Mouse (Mus musculus): ENCODE measurements around the gene Gjd3. TPM values are rescaled to one million over a fixed set of nuclear protein-coding genes. Genes with fewer than 3 reads are reported as not detected.
A peak's percentile ranks its signal among the peaks of the same experiment; 100 is the strongest.

Gjd3 gene
- polyA plus RNA-seq, 1 experiment, result not detected

- no peaks in the 10 kb centered on the region for H3K9me3 ChIP-seq (replicated peaks; ENCODE audit: control insufficient read depth, insufficient read depth, low read length, poor library complexity, severe bottlenecking)
- H3K27ac ChIP-seq (ENCODE audit: insufficient read depth, low read length), result no peak overlapping the region
- no peaks in the 10 kb centered on the region for H3K4me1 ChIP-seq (ENCODE audit: control insufficient read depth, insufficient read depth, low read length)
- H3K9ac ChIP-seq (ENCODE audit: low read depth, poor library complexity, severe bottlenecking), result peak overlapping the region; percentile 91
- peak overlapping the region; percentile 89 for H3K4me3 ChIP-seq (ENCODE audit: low read depth, low read length)
- H3K36me3 ChIP-seq (ENCODE audit: control insufficient read depth, insufficient read depth, low read length, poor library complexity, severe bottlenecking), result peaks cover 44% of the 10 kb centered on the region
- TF ChIP-seq CTCF (IDR thresholded peaks at IDR 0.05; ENCODE audit: low read depth, low read length), result no peak
- no peak for TF ChIP-seq POLR2A (IDR thresholded peaks at IDR 0.05; ENCODE audit: insufficient read depth, low read length)
- no peak for TF ChIP-seq EP300 (IDR thresholded peaks at IDR 0.05; ENCODE audit: insufficient read depth, low read depth, low read length)
- H3K27me3 ChIP-seq (ENCODE audit: control insufficient read depth, insufficient read depth, low read length, poor library complexity, severe bottlenecking), result no peaks in the 10 kb centered on the region
Measured at GRCm38 (mm10) chr11:99023094-99023493, 40.3 kb upstream of the Gjd3 start.

GRCm38 (mm10) chr11:99022384-99022933, 39.6 kb upstream of the Gjd3 start:
- Histone ChIP-seq H3K36me3 (ENCODE audit: control insufficient read depth, insufficient read depth, low read length, poor library complexity, severe bottlenecking) (peaks cover 50% of the 10 kb centered on the region), H3K27ac (ENCODE audit: insufficient read depth, low read length) (no peak overlapping the region), H3K4me3 (ENCODE audit: low read depth, low read length) (peak overlapping the region; percentile 56)

GRCm38 (mm10) chr11:99019844-99020243, 37.0 kb upstream of the Gjd3 start:
- H3K4me3 ChIP-seq (ENCODE audit: low read depth, low read length), result no peak overlapping the region
- H3K9me3 ChIP-seq (replicated peaks; ENCODE audit: control insufficient read depth, insufficient read depth, low read length, poor library complexity, severe bottlenecking), result no peaks in the 10 kb centered on the region
- H3K27me3 ChIP-seq (ENCODE audit: control insufficient read depth, insufficient read depth, low read length, poor library complexity, severe bottlenecking), result no peaks in the 10 kb centered on the region
- no peaks in the 10 kb centered on the region for H3K4me1 ChIP-seq (ENCODE audit: control insufficient read depth, insufficient read depth, low read length)
- no peak overlapping the region for H3K9ac ChIP-seq (ENCODE audit: low read depth, poor library complexity, severe bottlenecking)
- peaks cover 76% of the 10 kb centered on the region for H3K36me3 ChIP-seq (ENCODE audit: control insufficient read depth, insufficient read depth, low read length, poor library complexity, severe bottlenecking)
- H3K27ac ChIP-seq (ENCODE audit: insufficient read depth, low read length), result no peak overlapping the region
- TF ChIP-seq EP300 (IDR thresholded peaks at IDR 0.05; ENCODE audit: insufficient read depth, low read depth, low read length) (no peak), POLR2A (IDR thresholded peaks at IDR 0.05; ENCODE audit: insufficient read depth, low read length) (no peak), CTCF (IDR thresholded peaks at IDR 0.05; ENCODE audit: low read depth, low read length) (no peak)

More at GRCm38 (mm10) chr11:99022384-99022933, 39.6 kb upstream of the Gjd3 start:
- peak overlapping the region; percentile 91 for H3K9ac ChIP-seq (ENCODE audit: low read depth, poor library complexity, severe bottlenecking)
- TF ChIP-seq POLR2A (IDR thresholded peaks at IDR 0.05; ENCODE audit: insufficient read depth, low read length) (no peak), EP300 (IDR thresholded peaks at IDR 0.05; ENCODE audit: insufficient read depth, low read depth, low read length) (no peak), CTCF (IDR thresholded peaks at IDR 0.05; ENCODE audit: low read depth, low read length) (no peak)
- no peaks in the 10 kb centered on the region for H3K9me3 ChIP-seq (replicated peaks; ENCODE audit: control insufficient read depth, insufficient read depth, low read length, poor library complexity, severe bottlenecking)
- no peaks in the 10 kb centered on the region for H3K27me3 ChIP-seq (ENCODE audit: control insufficient read depth, insufficient read depth, low read length, poor library complexity, severe bottlenecking)
- no peaks in the 10 kb centered on the region for H3K4me1 ChIP-seq (ENCODE audit: control insufficient read depth, insufficient read depth, low read length)

GRCm38 (mm10) chr11:99013856-99014255, 31.0 kb upstream of the Gjd3 start:
- Histone ChIP-seq H3K9me3 (replicated peaks; ENCODE audit: control insufficient read depth, insufficient read depth, low read length, poor library complexity, severe bottlenecking) (no peaks in the 10 kb centered on the region), H3K9ac (ENCODE audit: low read depth, poor library complexity, severe bottlenecking) (no peak overlapping the region), H3K36me3 (ENCODE audit: control insufficient read depth, insufficient read depth, low read length, poor library complexity, severe bottlenecking) (peaks cover 99% of the 10 kb centered on the region), H3K4me3 (ENCODE audit: low read depth, low read length) (no peak overlapping the region), H3K27me3 (ENCODE audit: control insufficient read depth, insufficient read depth, low read length, poor library complexity, severe bottlenecking) (no peaks in the 10 kb centered on the region), H3K4me1 (ENCODE audit: control insufficient read depth, insufficient read depth, low read length) (no peaks in the 10 kb centered on the region), H3K27ac (ENCODE audit: insufficient read depth, low read length) (no peak overlapping the region)
- TF ChIP-seq CTCF (IDR thresholded peaks at IDR 0.05; ENCODE audit: low read depth, low read length) (no peak), EP300 (IDR thresholded peaks at IDR 0.05; ENCODE audit: insufficient read depth, low read depth, low read length) (no peak), POLR2A (IDR thresholded peaks at IDR 0.05; ENCODE audit: insufficient read depth, low read length) (no peak)

GRCm38 (mm10) chr11:99010706-99011105, 27.9 kb upstream of the Gjd3 start:
- no peaks in the 10 kb centered on the region for H3K27me3 ChIP-seq (ENCODE audit: control insufficient read depth, insufficient read depth, low read length, poor library complexity, severe bottlenecking)
- H3K4me1 ChIP-seq (ENCODE audit: control insufficient read depth, insufficient read depth, low read length), result no peaks in the 10 kb centered on the region

GRCm38 (mm10) chr11:99010124-99010523, 27.3 kb upstream of the Gjd3 start:
- Histone ChIP-seq H3K27me3 (ENCODE audit: control insufficient read depth, insufficient read depth, low read length, poor library complexity, severe bottlenecking) (no peaks in the 10 kb centered on the region), H3K27ac (ENCODE audit: insufficient read depth, low read length) (no peak overlapping the region), H3K36me3 (ENCODE audit: control insufficient read depth, insufficient read depth, low read length, poor library complexity, severe bottlenecking) (peaks cover 98% of the 10 kb centered on the region), H3K9ac (ENCODE audit: low read depth, poor library complexity, severe bottlenecking) (no peak overlapping the region), H3K9me3 (replicated peaks; ENCODE audit: control insufficient read depth, insufficient read depth, low read length, poor library complexity, severe bottlenecking) (no peaks in the 10 kb centered on the region), H3K4me3 (ENCODE audit: low read depth, low read length) (no peak overlapping the region), H3K4me1 (ENCODE audit: control insufficient read depth, insufficient read depth, low read length) (no peaks in the 10 kb centered on the region)
- TF ChIP-seq EP300 (IDR thresholded peaks at IDR 0.05; ENCODE audit: insufficient read depth, low read depth, low read length) (no peak), POLR2A (IDR thresholded peaks at IDR 0.05; ENCODE audit: insufficient read depth, low read length) (no peak), CTCF (IDR thresholded peaks at IDR 0.05; ENCODE audit: low read depth, low read length) (no peak)

More at GRCm38 (mm10) chr11:99010706-99011105, 27.9 kb upstream of the Gjd3 start:
- TF ChIP-seq EP300 (IDR thresholded peaks at IDR 0.05; ENCODE audit: insufficient read depth, low read depth, low read length) (no peak), CTCF (IDR thresholded peaks at IDR 0.05; ENCODE audit: low read depth, low read length) (no peak), POLR2A (IDR thresholded peaks at IDR 0.05; ENCODE audit: insufficient read depth, low read length) (no peak)
- no peak overlapping the region for H3K4me3 ChIP-seq (ENCODE audit: low read depth, low read length)
- H3K36me3 ChIP-seq (ENCODE audit: control insufficient read depth, insufficient read depth, low read length, poor library complexity, severe bottlenecking), result peaks cover 98% of the 10 kb centered on the region
- H3K27ac ChIP-seq (ENCODE audit: insufficient read depth, low read length), result no peak overlapping the region
- H3K9ac ChIP-seq (ENCODE audit: low read depth, poor library complexity, severe bottlenecking), result no peak overlapping the region
- no peaks in the 10 kb centered on the region for H3K9me3 ChIP-seq (replicated peaks; ENCODE audit: control insufficient read depth, insufficient read depth, low read length, poor library complexity, severe bottlenecking)
